Mouse (Mus musculus) liver, embryonic 14.5 days (tissue): ENCODE data around the gene Plagl2. TPM values are rescaled to one million over a fixed set of nuclear protein-coding genes. Genes with fewer than 3 reads are reported as not detected.

Experiments used
- ATAC-seq: fragments of 200-750 bp; cut with Nextera tagmentation; 2 replicates; pipeline ENCODE4 v1.8.0; 2017; ENCODE audit warnings: moderate number of reproducible peaks, mild to moderate bottlenecking, moderate library complexity; ENCODE audit not compliant: insufficient read depth
- DNase-seq, 3 experiments: peaks; one replicate each; pipeline ENCODE4 v3.0.0-alpha.2; 2012 to 2013; ENCODE audit warnings: low read depth in 3 of 3, low spot score in 3 of 3
- H3K27ac ChIP-seq: fragments of 300-500 bp; sonication (generic); 2 replicates; pipeline ENCODE4 v1.5.1; 2014; ENCODE audit warnings: moderate library complexity, mild to moderate bottlenecking, control low read depth, inconsistent platforms
- H3K27me3 ChIP-seq: fragments of 300-500 bp; sonication (generic); 2 replicates; pipeline ENCODE4 v1.6.1; 2014; ENCODE audit warnings: mild to moderate bottlenecking, low read length, moderate library complexity; ENCODE audit not compliant: control insufficient read depth, insufficient read depth
- H3K36me3 ChIP-seq: fragments of 300-500 bp; sonication (generic); replicated peaks from 2 replicates; pipeline ENCODE4 v1.6.1; 2014; ENCODE audit warnings: low read depth; ENCODE audit not compliant: control insufficient read depth, insufficient read depth
- H3K4me1 ChIP-seq, 2 experiments: fragments of 200-500 bp in 1 of 2; fragments of 300-500 bp in 1 of 2; sonication (generic) in 1 of 2; replicated peaks; 2 replicates each; pipeline ENCODE4 v1.6.1; 2012 to 2014; ENCODE audit warnings: antibody characterized with exemption in 1 of 2, inconsistent platforms in 1 of 2, low read length in 1 of 2; ENCODE audit not compliant: control insufficient read depth in 2 of 2, insufficient read depth in 2 of 2
- H3K4me2 ChIP-seq: fragments of 300-500 bp; sonication (generic); 2 replicates; pipeline ENCODE4 v1.6.1; 2014; ENCODE audit warnings: low read depth, mild to moderate bottlenecking, control low read depth, moderate library complexity
- H3K4me3 ChIP-seq, 2 experiments: fragments of 200-500 bp in 1 of 2; fragments of 300-500 bp in 1 of 2; sonication (generic) in 1 of 2; 2 replicates each; pipeline ENCODE4 v1.5.1; 2012 to 2014; ENCODE audit warnings: low read depth in 2 of 2, low read length in 2 of 2, mild to moderate bottlenecking in 2 of 2, control low read depth in 1 of 2, inconsistent platforms in 1 of 2, moderate library complexity in 1 of 2; ENCODE audit not compliant: insufficient read depth in 1 of 2
- H3K9ac ChIP-seq: fragments of 300-500 bp; sonication (generic); replicated peaks from 2 replicates; pipeline ENCODE4 v1.6.1; 2014; ENCODE audit warnings: mild to moderate bottlenecking, control low read depth, moderate library complexity
- H3K9me3 ChIP-seq: fragments of 300-500 bp; sonication (generic); 2 replicates; pipeline ENCODE4 v1.6.1; 2016; ENCODE audit warnings: low read length, mixed read lengths; ENCODE audit not compliant: control insufficient read depth
- CTCF ChIP-seq: IDR thresholded peaks from 2 replicates; pipeline ENCODE4 v1.5.1; 2016; ENCODE audit warnings: antibody characterized with exemption, low read depth, control low read depth
- EP300 ChIP-seq: IDR thresholded peaks from 2 replicates; pipeline ENCODE4 v1.6.1; 2016; ENCODE audit warnings: antibody characterized with exemption, low read depth
- WGBS: fragments of 180-500 bp; shearing (Covaris S2); extraction: QIAGEN DNeasy Blood & Tissue Kit; methylation state at CpG from one replicate; pipeline ENCODE4 v1.1.7; 2014; ENCODE audit not compliant: insufficient replicate concordance; 5-methylcytosine and 5-hydroxymethylcytosine counted together
- polyA plus RNA-seq, 2 experiments: library from polyadenylated mRNA; depleted of rRNA in 1 of 2; stranded (reverse) in 1 of 2; unstranded in 1 of 2; fragments of >200 nt; fragmentation: Nextera tagmentation in 1 of 2; extraction: Ambion mirVana in 1 of 2; gene quantifications; 2 replicates each; pipeline versions ENCODE4 v1.2.1 to v1.2.3; 2012 to 2014

Plagl2 gene
- polyA plus RNA-seq, 2 experiments = 14.5 to 23.9 TPM

- peaks cover 29 to 50% of the 10 kb centered on the region in 2 experiments for H3K4me1 ChIP-seq
- no peak overlapping the region for H3K27ac ChIP-seq
- no peak overlapping the region for H3K4me3 ChIP-seq
- no peaks in the 10 kb centered on the region for H3K36me3 ChIP-seq
- H3K27me3 ChIP-seq = no peaks in the 10 kb centered on the region
- H3K9me3 ChIP-seq = no peaks in the 10 kb centered on the region
- TF ChIP-seq CTCF (no peak), EP300 (no peak)
- H3K4me2 ChIP-seq = no peak overlapping the region
- ATAC-seq (no peak), DNase-seq (no peak)
- WGBS = 70% methylated on average over 3 of the region's 3 CpGs
- no peak overlapping the region for H3K9ac ChIP-seq
Measured at GRCm38 (mm10) chr2:153218516-153218915, 22.7 kb downstream of the Plagl2 start.

GRCm38 (mm10) chr2:153217826-153218340 is 23.3 kb downstream of the Plagl2 start:
- H3K27ac ChIP-seq = no peak overlapping the region
- no peak overlapping the region for H3K4me2 ChIP-seq
- no peaks in the 10 kb centered on the region for H3K9me3 ChIP-seq
- no peak overlapping the region for H3K4me3 ChIP-seq
- H3K36me3 ChIP-seq = no peaks in the 10 kb centered on the region
- DNase-seq (no peak), ATAC-seq (no peak)
- TF ChIP-seq EP300 (no peak), CTCF (no peak)
- 79% methylated on average over 10 of the region's 10 CpGs for WGBS
- H3K27me3 ChIP-seq = no peaks in the 10 kb centered on the region
- no peak overlapping the region for H3K9ac ChIP-seq
- H3K4me1 ChIP-seq = peaks cover 29 to 47% of the 10 kb centered on the region in 2 experiments

- DNase-seq = no peak
- no peaks in the 10 kb centered on the region for H3K9me3 ChIP-seq
- no peaks in the 10 kb centered on the region for H3K27me3 ChIP-seq
- no peaks in the 10 kb centered on the region for H3K36me3 ChIP-seq
- WGBS = 25% methylated on average over 4 of the region's 4 CpGs
- no peak overlapping the region for H3K9ac ChIP-seq
- ATAC-seq = peak; percentile 27; the same call in 1 of the 2 replicates
- H3K27ac ChIP-seq = no peak overlapping the region
- TF ChIP-seq EP300 (no peak), CTCF (no peak; the same call in 1 of the 2 replicates)
- no peak overlapping the region for H3K4me3 ChIP-seq
- H3K4me1 ChIP-seq = peaks cover 6 to 24% of the 10 kb centered on the region in 2 experiments
- no peak overlapping the region for H3K4me2 ChIP-seq
Measured at GRCm38 (mm10) chr2:153215421-153215820, 25.8 kb downstream of the Plagl2 start.

- Histone ChIP-seq H3K27ac (no peak overlapping the region), H3K4me3 (no peak overlapping the region), H3K27me3 (no peaks in the 10 kb centered on the region), H3K36me3 (no peaks in the 10 kb centered on the region), H3K4me2 (no peak overlapping the region), H3K9me3 (no peaks in the 10 kb centered on the region), H3K9ac (no peak overlapping the region), H3K4me1 (peaks cover under 1 to 18% of the 10 kb centered on the region in 2 experiments; a peak in 3 of 4 replicates)
- DNase-seq = no peak
- WGBS = 19% methylated on average over 6 of the region's 6 CpGs
- ATAC-seq = peak; percentile 47; the same call in 1 of the 2 replicates
- TF ChIP-seq CTCF = no peak
- TF ChIP-seq EP300 = no peak
Measured at GRCm38 (mm10) chr2:153214771-153215259, 26.4 kb downstream of the Plagl2 start.

- peaks cover 4% of the 10 kb centered on the region for H3K36me3 ChIP-seq
- no peaks in the 10 kb centered on the region for H3K27me3 ChIP-seq
- no peak overlapping the region for H3K27ac ChIP-seq
- WGBS = 80% methylated on average over 4 of the region's 4 CpGs
- no peak overlapping the region for H3K4me3 ChIP-seq
- DNase-seq (no peak), ATAC-seq (no peak)
- H3K9me3 ChIP-seq = no peaks in the 10 kb centered on the region
- H3K4me1 ChIP-seq = peaks cover 0 to 18% of the 10 kb centered on the region in 2 experiments; a peak in 3 of 4 replicates
- no peak for TF ChIP-seq EP300
- no peak for TF ChIP-seq CTCF
- no peak overlapping the region for H3K9ac ChIP-seq
- H3K4me2 ChIP-seq = no peak overlapping the region
Measured at GRCm38 (mm10) chr2:153213351-153213750, 27.9 kb downstream of the Plagl2 start.
